Mouse (Mus musculus): ENCODE data around the gene Fkbp2.

GRCm38 (mm10) chr19:6969665-6970381 lies 10.5 kb downstream of the Fkbp2 start:
- TF ChIP-seq CTCF (IDR thresholded peaks at IDR 0.05; ENCODE audit: low read depth) (peak; percentile 80), EP300 (optimal IDR thresholded peaks at IDR 0.05) (no peak)
